Comparison of ENCODE assay signal across 36 mouse cellular contexts in genomic region chr11:52105503-52105902, GRCm38 (mm10). TPM values are rescaled to one million over a fixed set of nuclear protein-coding genes. Genes with fewer than 3 reads are reported as not detected.
DNase-seq lines count a peak whose midpoint lies in the region; ATAC-seq and TF ChIP-seq lines count a peak whose summit lies in the region.
"Had no signal": no experiment of that assay in that cellular context is flagged by ENCODE, and none has a peak within 500 bp of the region (broad histone marks: within the 10 kb centered on the region; RNA-seq: fewer than 3 reads in every experiment).

No protein-coding gene starts in this region.

- H3K4me1 ChIP-seq in heart, embryonic 10.5 days = peaks cover 33% of the 10 kb centered on the region
- peaks cover 64% of the 10 kb centered on the region for H3K4me1 ChIP-seq in heart, embryonic 13.5 days
- peaks cover 47% of the 10 kb centered on the region for H3K4me1 ChIP-seq in heart, embryonic 16.5 days (ENCODE audit: control insufficient read depth, insufficient read depth, low read length)
- peaks cover 22% of the 10 kb centered on the region for H3K4me1 ChIP-seq in heart, embryonic 11.5 days (ENCODE audit: control insufficient read depth, insufficient read depth, low read length)
- peaks cover 5% of the 10 kb centered on the region; the same call in 1 of the 2 replicates for H3K4me1 ChIP-seq in lung, postnatal 0 days (ENCODE audit: insufficient read depth, low read depth, low read length)

- no peak for TF ChIP-seq CTCF in lung, postnatal 0 days (IDR thresholded peaks at IDR 0.05)

- H3K9me3 ChIP-seq in heart, embryonic 10.5 days = no peaks in the 10 kb centered on the region
- H3K9me3 ChIP-seq in heart, embryonic 13.5 days = no peaks in the 10 kb centered on the region
- H3K9me3 ChIP-seq in heart, embryonic 16.5 days (replicated peaks; ENCODE audit: control insufficient read depth, low read length) = no peaks in the 10 kb centered on the region
- no peaks in the 10 kb centered on the region for H3K9me3 ChIP-seq in heart, embryonic 11.5 days (replicated peaks; ENCODE audit: control insufficient read depth, low read length)
- H3K9me3 ChIP-seq in lung, postnatal 0 days (ENCODE audit: low read length) = no peaks in the 10 kb centered on the region
- H3K9me3 ChIP-seq: embryonic facial prominence, embryonic 12.5 days; embryonic facial prominence, embryonic 15.5 days; G1E; hindbrain, embryonic 12.5 days; hindbrain, embryonic 15.5 days had no signal

- no peak overlapping the region for H3K27ac ChIP-seq in heart, embryonic 10.5 days
- H3K27ac ChIP-seq in heart, embryonic 13.5 days (replicated peaks) = peak overlapping the region; percentile 61
- H3K27ac ChIP-seq in heart, embryonic 16.5 days (ENCODE audit: low read length) = peak overlapping the region; percentile 73
- H3K27ac ChIP-seq in heart, embryonic 11.5 days (ENCODE audit: low read depth, low read length) = no peak overlapping the region
- H3K27ac ChIP-seq in lung, postnatal 0 days (ENCODE audit: low read length) = no peak overlapping the region
- H3K27ac ChIP-seq: embryonic facial prominence, embryonic 12.5 days; embryonic facial prominence, embryonic 15.5 days; hindbrain, embryonic 12.5 days; hindbrain, embryonic 15.5 days had no signal

- TF ChIP-seq EP300 in lung, postnatal 0 days (IDR thresholded peaks at IDR 0.05) = no peak

- peak overlapping the region; percentile 20 for H3K4me2 ChIP-seq in heart, embryonic 13.5 days
- peak overlapping the region; percentile 45 for H3K4me2 ChIP-seq in heart, embryonic 16.5 days (ENCODE audit: low read depth, low read length)
- no peak overlapping the region for H3K4me2 ChIP-seq in heart, embryonic 11.5 days
- no peak overlapping the region for H3K4me2 ChIP-seq in lung, postnatal 0 days (replicated peaks; ENCODE audit: low read depth, low read length)
- H3K4me2 ChIP-seq: embryonic facial prominence, embryonic 12.5 days; embryonic facial prominence, embryonic 15.5 days; hindbrain, embryonic 12.5 days; hindbrain, embryonic 15.5 days had no signal

- 0 out of 2 replicates have a peak overlapping the region, but pooled peaks have one; percentile 29 for H3K9ac ChIP-seq in heart, embryonic 13.5 days
- no peak overlapping the region; the same call in 1 of the 2 replicates for H3K9ac ChIP-seq in heart, embryonic 16.5 days (ENCODE audit: low read length)
- no peak overlapping the region for H3K9ac ChIP-seq in heart, embryonic 11.5 days (ENCODE audit: low read depth, low read length)
- no peak overlapping the region for H3K9ac ChIP-seq in lung, postnatal 0 days (replicated peaks; ENCODE audit: low read depth)
- H3K9ac ChIP-seq: embryonic facial prominence, embryonic 12.5 days; embryonic facial prominence, embryonic 15.5 days; forebrain, postnatal 0 days; hindbrain, embryonic 12.5 days; hindbrain, embryonic 15.5 days had no signal

- no peaks in the 10 kb centered on the region for H3K27me3 ChIP-seq in heart, embryonic 10.5 days (ENCODE audit: insufficient read depth, poor library complexity, severe bottlenecking)
- H3K27me3 ChIP-seq in heart, embryonic 13.5 days (replicated peaks) = no peaks in the 10 kb centered on the region
- no peaks in the 10 kb centered on the region for H3K27me3 ChIP-seq in heart, embryonic 16.5 days (ENCODE audit: control insufficient read depth, insufficient read depth, low read length)
- H3K27me3 ChIP-seq in heart, embryonic 11.5 days (ENCODE audit: control insufficient read depth, insufficient read depth, low read length) = no peaks in the 10 kb centered on the region
- no peaks in the 10 kb centered on the region for H3K27me3 ChIP-seq in lung, postnatal 0 days (replicated peaks; ENCODE audit: insufficient read depth, low read length)
- H3K27me3 ChIP-seq: CH12.LX; embryonic facial prominence, embryonic 12.5 days; embryonic facial prominence, embryonic 15.5 days; hindbrain, embryonic 12.5 days; hindbrain, embryonic 15.5 days; Patski had no signal

- peak; percentile 58 for DNase-seq in heart, adult 11 months
- DNase-seq in heart, embryonic 10.5 days (ENCODE audit: low spot score) = no peak
- DNase-seq in heart, postnatal 4 days = no peak
- peak; percentile 37 for DNase-seq in lung, postnatal 0 days (ENCODE audit: low spot score)
- DNase-seq in lung, postnatal 10 days = no peak
- DNase-seq: adrenal gland, adult 2 months; adrenal gland, postnatal 14 days; B cell, adult 2 months; cerebellum, adult 11 months; cerebellum, adult 2 months; cerebellum, adult 9-11 months; cerebellum, postnatal 25 days; forebrain, postnatal 0 days; gastrocnemius, postnatal 10 days; gastrocnemius, postnatal 36 days had no signal

- H3K36me3 ChIP-seq in heart, embryonic 10.5 days = peaks cover 4% of the 10 kb centered on the region; the same call in 1 of the 2 replicates
- H3K36me3 ChIP-seq in heart, embryonic 13.5 days = peaks cover 2% of the 10 kb centered on the region; the same call in 1 of the 2 replicates
- no peaks in the 10 kb centered on the region for H3K36me3 ChIP-seq in heart, embryonic 16.5 days (ENCODE audit: control insufficient read depth, insufficient read depth)
- no peaks in the 10 kb centered on the region for H3K36me3 ChIP-seq in heart, embryonic 11.5 days (ENCODE audit: control insufficient read depth, insufficient read depth, low read length)
- H3K36me3 ChIP-seq in lung, postnatal 0 days (ENCODE audit: insufficient read depth, low read length) = no peaks in the 10 kb centered on the region
- H3K36me3 ChIP-seq: embryonic facial prominence, embryonic 12.5 days; embryonic facial prominence, embryonic 15.5 days; hindbrain, embryonic 12.5 days; hindbrain, embryonic 15.5 days had no signal

- H3K4me3 ChIP-seq in heart, embryonic 10.5 days = no peak overlapping the region
- no peak overlapping the region for H3K4me3 ChIP-seq in heart, embryonic 13.5 days
- H3K4me3 ChIP-seq in heart, embryonic 16.5 days (ENCODE audit: low read length) = peak overlapping the region; percentile 22
- no peak overlapping the region for H3K4me3 ChIP-seq in heart, embryonic 11.5 days (ENCODE audit: low read depth, low read length)
- H3K4me3 ChIP-seq in lung, postnatal 0 days (ENCODE audit: low read depth, low read length) = no peak overlapping the region
- H3K4me3 ChIP-seq: embryonic facial prominence, embryonic 12.5 days; embryonic facial prominence, embryonic 15.5 days; hindbrain, embryonic 12.5 days; hindbrain, embryonic 15.5 days had no signal

- ATAC-seq in heart, embryonic 13.5 days (ENCODE audit: extremely low read depth, insufficient number of reproducible peaks, low FRiP score, low TSS enrichment) = no peak
- peak; percentile 66 for ATAC-seq in heart, embryonic 16.5 days (replicated peaks; ENCODE audit: extremely low read depth, insufficient read depth, low FRiP score)
- ATAC-seq in heart, embryonic 11.5 days (replicated peaks; ENCODE audit: insufficient number of reproducible peaks, low FRiP score, low TSS enrichment) = no peak
- peak; percentile 32; the same call in 1 of the 2 replicates for ATAC-seq in lung, postnatal 0 days
- ATAC-seq: forebrain, embryonic 14.5 days; forebrain, postnatal 0 days; intestine, postnatal 0 days; Patski had no signal

RNA-seq across cellular contexts. Expression of gene Ppp2ca, which starts 7.0 kb away (rescaled TPM):
- 66.2 and 91.4 TPM in 2 replicates for polyA plus RNA-seq in heart, embryonic 10.5 days (2016; fragmentation: Nextera tagmentation; extraction: Ambion mirVana)
- polyA plus RNA-seq in heart, embryonic 13.5 days (2015; fragmentation: Nextera tagmentation; extraction: Ambion mirVana) = 64.2 and 68.9 TPM in 2 replicates
- total RNA-seq in heart, postnatal 4 days (2021) = 10 to 100 TPM; 86.3 to 87.2 TPM
- 67.3 and 71.3 TPM in 2 replicates for polyA plus RNA-seq in heart, embryonic 16.5 days (2015; fragmentation: Nextera tagmentation; extraction: Ambion mirVana)
- 77.1 and 78.3 TPM in 2 replicates for polyA plus RNA-seq in heart, embryonic 11.5 days (2014; fragmentation: Nextera tagmentation; extraction: Ambion mirVana)
- 42.1 and 44.8 TPM in 2 replicates for polyA plus RNA-seq in lung, postnatal 0 days (2015; fragmentation: Nextera tagmentation; extraction: Ambion mirVana)

RNA-seq across cellular contexts. Expression of gene Olfr1373, which starts 39.8 kb away (rescaled TPM):
- not detected in 2 replicates for polyA plus RNA-seq in heart, embryonic 10.5 days (2016; fragmentation: Nextera tagmentation; extraction: Ambion mirVana)
- polyA plus RNA-seq in heart, embryonic 13.5 days (2015; fragmentation: Nextera tagmentation; extraction: Ambion mirVana) = not detected in 2 replicates
- total RNA-seq in heart, postnatal 4 days (2021) = not detected
- polyA plus RNA-seq in heart, embryonic 16.5 days (2015; fragmentation: Nextera tagmentation; extraction: Ambion mirVana) = not detected in 2 replicates
- not detected in 2 replicates for polyA plus RNA-seq in heart, embryonic 11.5 days (2014; fragmentation: Nextera tagmentation; extraction: Ambion mirVana)
- polyA plus RNA-seq in lung, postnatal 0 days (2015; fragmentation: Nextera tagmentation; extraction: Ambion mirVana) = not detected in 2 replicates
- total RNA-seq: adrenal gland, adult 2 months; adrenal gland, postnatal 14 days; adrenal gland, postnatal 4 days; CH12.LX; common myeloid progenitor, adult 5-6 weeks; forebrain, postnatal 0 days; G1E; gastrocnemius, postnatal 10 days; gastrocnemius, postnatal 36 days; granulocyte monocyte progenitor cell, adult 5-6 weeks; hematopoietic stem cell, adult 5-6 weeks had no signal
- polyA plus RNA-seq: adrenal gland, adult 2 months; cerebellum, adult 2 months; embryonic facial prominence, embryonic 12.5 days; embryonic facial prominence, embryonic 15.5 days; forebrain, embryonic 11.5 days; forebrain, embryonic 14.5 days; forebrain, postnatal 0 days; frontal cortex, adult 2 months; G1E; hindbrain, embryonic 12.5 days; hindbrain, embryonic 15.5 days; intestine, embryonic 14.5 days; intestine, postnatal 0 days; kidney, adult 2 months; kidney, embryonic 14.5 days; Patski had no signal

Comparison
In these comparisons a context has a peak if more than half of its experiments do, and no peak if none do; other contexts are left out.
1. DNase-seq: peak in heart, adult 11 months (single experiment) and lung, postnatal 0 days (single experiment); none in heart, embryonic 10.5 days (single experiment), heart, postnatal 4 days (single experiment) and lung, postnatal 10 days (single experiment).
2. H3K27ac ChIP-seq: peak in heart, embryonic 13.5 days (single experiment) and heart, embryonic 16.5 days (single experiment); none in heart, embryonic 10.5 days (single experiment), heart, embryonic 11.5 days (single experiment) and lung, postnatal 0 days (single experiment).
3. ATAC-seq: peak in heart, embryonic 16.5 days (single experiment) and lung, postnatal 0 days (single experiment); none in heart, embryonic 13.5 days (single experiment) and heart, embryonic 11.5 days (single experiment).
4. H3K4me2 ChIP-seq: peak in heart, embryonic 13.5 days (single experiment) and heart, embryonic 16.5 days (single experiment); none in heart, embryonic 11.5 days (single experiment) and lung, postnatal 0 days (single experiment).